Mouse (Mus musculus) neural tube, embryonic 10.5 days (tissue): ENCODE results near the gene Pgk1.
"Not testable (repeated sequence)": the region's sequence is repeated elsewhere in the genome, so short reads cannot be mapped to it uniquely, and the experiment has no call there.

Experiments
- DNase-seq: peaks from one replicate; pipeline ENCODE4 v3.0.0-alpha.2; 2017; ENCODE audit warnings: low spot score; ENCODE audit errors: extremely low spot score

Gene Pgk1

GRCm38 (mm10) chrX:106186713-106187649 lies at the start of gene Pgk1:
Gene Pgk1 (plus strand): TSS chrX:106187100.
- DNase-seq: peak; percentile 88

GRCm38 (mm10) chrX:106139309-106140070 lies 47.4 kb upstream of the Pgk1 start:
- no peak for DNase-seq

GRCm38 (mm10) chrX:106142936-106143335 lies 44.0 kb upstream of the Pgk1 start, which contains the start of gene Tlr13:
Gene Tlr13 (plus strand): TSS chrX:106143204.
- no peak for DNase-seq

- DNase-seq: no peak
These were observed 38.7 kb upstream of the Pgk1 start for GRCm38 (mm10) chrX:106148185-106148584.

GRCm38 (mm10) chrX:106149460-106149859 lies 37.4 kb upstream of the Pgk1 start:
- no peak for DNase-seq

GRCm38 (mm10) chrX:106154180-106154586 lies 32.7 kb upstream of the Pgk1 start:
- DNase-seq: no peak

GRCm38 (mm10) chrX:106155892-106156291 lies 31.0 kb upstream of the Pgk1 start:
- no peak for DNase-seq

GRCm38 (mm10) chrX:106163995-106164394 lies 22.9 kb upstream of the Pgk1 start:
- no peak for DNase-seq

GRCm38 (mm10) chrX:106164555-106164954 lies 22.3 kb upstream of the Pgk1 start:
- DNase-seq: no peak

GRCm38 (mm10) chrX:106165089-106165488 lies 21.8 kb upstream of the Pgk1 start:
- no peak for DNase-seq

GRCm38 (mm10) chrX:106171106-106171852 lies 15.6 kb upstream of the Pgk1 start:
- DNase-seq: peak; percentile 66

GRCm38 (mm10) chrX:106171853-106172154 lies 15.1 kb upstream of the Pgk1 start:
- no peak for DNase-seq

GRCm38 (mm10) chrX:106176331-106176730 lies 10.6 kb upstream of the Pgk1 start:
- DNase-seq: no peak

- no peak for DNase-seq
These were observed 2.6 kb upstream of the Pgk1 start for GRCm38 (mm10) chrX:106184279-106184678.

GRCm38 (mm10) chrX:106185706-106186105 lies 1.2 kb upstream of the Pgk1 start:
- peak; percentile 31 for DNase-seq

GRCm38 (mm10) chrX:106187737-106188136 lies 837 bp downstream of the Pgk1 start:
- DNase-seq: peak; percentile 27

GRCm38 (mm10) chrX:106189356-106189755 lies 2.5 kb downstream of the Pgk1 start:
- DNase-seq: no peak

- no peak for DNase-seq
These were observed 3.2 kb downstream of the Pgk1 start for GRCm38 (mm10) chrX:106190091-106190490.

- DNase-seq: not testable (repeated sequence)
These were observed 7.5 kb downstream of the Pgk1 start for GRCm38 (mm10) chrX:106194361-106194760.

GRCm38 (mm10) chrX:106197308-106197707 lies 10.4 kb downstream of the Pgk1 start:
- DNase-seq: no peak

GRCm38 (mm10) chrX:106198904-106199303 lies 12.0 kb downstream of the Pgk1 start:
- DNase-seq: no peak

GRCm38 (mm10) chrX:106209100-106209499 lies 22.2 kb downstream of the Pgk1 start:
- no peak for DNase-seq
